Mouse (Mus musculus) embryo, embryonic 11.5 days (tissue): Measurements from ENCODE around the gene 4930432K21Rik.

ENCODE experiments used
- DNase-seq: peaks from one replicate; pipeline ENCODE4 v3.0.0-alpha.2; 2012; ENCODE audit warnings: low read depth, low spot score

4930432K21Rik gene

GRCm38 (mm10) chr8:84192555-84192954, 44.7 kb downstream of the 4930432K21Rik start:
- DNase-seq = no peak

GRCm38 (mm10) chr8:84193161-84193560, 45.3 kb downstream of the 4930432K21Rik start:
- DNase-seq = no peak

GRCm38 (mm10) chr8:84193566-84193965, 45.7 kb downstream of the 4930432K21Rik start:
- DNase-seq = no peak

- no peak for DNase-seq
Measured at GRCm38 (mm10) chr8:84194224-84194743, 46.5 kb downstream of the 4930432K21Rik start.

GRCm38 (mm10) chr8:84197141-84197921, 49.5 kb downstream of the 4930432K21Rik start:
- DNase-seq = peak; percentile 94

GRCm38 (mm10) chr8:84197922-84198774, 50.3 kb downstream of the 4930432K21Rik start:
- peak; percentile 82 for DNase-seq

GRCm38 (mm10) chr8:84198871-84199270, 51.0 kb downstream of the 4930432K21Rik start:
- no peak for DNase-seq

GRCm38 (mm10) chr8:84199348-84200125, 51.7 kb downstream of the 4930432K21Rik start:
- no peak for DNase-seq

- no peak for DNase-seq
Measured at GRCm38 (mm10) chr8:84200126-84200555, 52.3 kb downstream of the 4930432K21Rik start.

- DNase-seq = no peak
Measured at GRCm38 (mm10) chr8:84200652-84201544, 53.1 kb downstream of the 4930432K21Rik start.

- DNase-seq = no peak
Measured at GRCm38 (mm10) chr8:84201545-84202245, 53.9 kb downstream of the 4930432K21Rik start.

- DNase-seq = no peak
Measured at GRCm38 (mm10) chr8:84202466-84202865, 54.6 kb downstream of the 4930432K21Rik start.

GRCm38 (mm10) chr8:84202938-84203917, 55.4 kb downstream of the 4930432K21Rik start:
- no peak for DNase-seq

GRCm38 (mm10) chr8:84203975-84204772, 56.3 kb downstream of the 4930432K21Rik start:
- DNase-seq = no peak

GRCm38 (mm10) chr8:84205073-84205472, 57.2 kb downstream of the 4930432K21Rik start:
- DNase-seq = no peak

GRCm38 (mm10) chr8:84206666-84207065, 58.8 kb downstream of the 4930432K21Rik start:
- no peak for DNase-seq

- DNase-seq = no peak
Measured at GRCm38 (mm10) chr8:84207811-84208210, 60.0 kb downstream of the 4930432K21Rik start.
